Mouse (Mus musculus) midbrain, embryonic 10.5 days (tissue): ENCODE measurements around the gene Gabrg2. TPM values are rescaled to one million over a fixed set of nuclear protein-coding genes. Genes with fewer than 3 reads are reported as not detected.

ENCODE experiments used
- DNase-seq: peaks from one replicate; pipeline ENCODE4 v3.0.0-alpha.2; 2017; ENCODE audit warnings: low spot score
- H3K27ac ChIP-seq: fragments of 300-500 bp; sonication (generic); replicated peaks from 2 replicates; pipeline ENCODE4 v1.5.1; 2016; ENCODE audit warnings: mild to moderate bottlenecking
- H3K27me3 ChIP-seq: fragments of 300-500 bp; sonication (generic); 2 replicates; pipeline ENCODE4 v1.6.1; 2016; ENCODE audit warnings: low read depth, mild to moderate bottlenecking; ENCODE audit not compliant: poor library complexity, severe bottlenecking
- H3K36me3 ChIP-seq: fragments of 300-500 bp; sonication (generic); 2 replicates; pipeline ENCODE4 v1.6.1; 2016; ENCODE audit warnings: mild to moderate bottlenecking, moderate library complexity
- H3K4me1 ChIP-seq: fragments of 300-500 bp; sonication (generic); 2 replicates; pipeline ENCODE4 v1.6.1; 2016
- H3K4me3 ChIP-seq: fragments of 300-500 bp; sonication (generic); 2 replicates; pipeline ENCODE4 v1.5.1; 2016; ENCODE audit warnings: mild to moderate bottlenecking, moderate library complexity
- H3K9me3 ChIP-seq: fragments of 300-500 bp; sonication (generic); replicated peaks from 2 replicates; pipeline ENCODE4 v1.6.1; 2016; ENCODE audit warnings: mild to moderate bottlenecking
- WGBS: fragments of 180-500 bp; shearing (Covaris S2); methylation state at CpG from one replicate; pipeline ENCODE4 v1.1.7; 2016; 5-methylcytosine and 5-hydroxymethylcytosine counted together
- polyA plus RNA-seq: library from polyadenylated mRNA; unstranded; fragments of >200 nt; fragmentation: Nextera tagmentation; extraction: Ambion mirVana; gene quantifications from 2 replicates; pipeline ENCODE4 v1.2.1, GENCODE M21; 2016

Gene Gabrg2
- polyA plus RNA-seq: 3.8 and 12.0 TPM in 2 replicates

DNA sequence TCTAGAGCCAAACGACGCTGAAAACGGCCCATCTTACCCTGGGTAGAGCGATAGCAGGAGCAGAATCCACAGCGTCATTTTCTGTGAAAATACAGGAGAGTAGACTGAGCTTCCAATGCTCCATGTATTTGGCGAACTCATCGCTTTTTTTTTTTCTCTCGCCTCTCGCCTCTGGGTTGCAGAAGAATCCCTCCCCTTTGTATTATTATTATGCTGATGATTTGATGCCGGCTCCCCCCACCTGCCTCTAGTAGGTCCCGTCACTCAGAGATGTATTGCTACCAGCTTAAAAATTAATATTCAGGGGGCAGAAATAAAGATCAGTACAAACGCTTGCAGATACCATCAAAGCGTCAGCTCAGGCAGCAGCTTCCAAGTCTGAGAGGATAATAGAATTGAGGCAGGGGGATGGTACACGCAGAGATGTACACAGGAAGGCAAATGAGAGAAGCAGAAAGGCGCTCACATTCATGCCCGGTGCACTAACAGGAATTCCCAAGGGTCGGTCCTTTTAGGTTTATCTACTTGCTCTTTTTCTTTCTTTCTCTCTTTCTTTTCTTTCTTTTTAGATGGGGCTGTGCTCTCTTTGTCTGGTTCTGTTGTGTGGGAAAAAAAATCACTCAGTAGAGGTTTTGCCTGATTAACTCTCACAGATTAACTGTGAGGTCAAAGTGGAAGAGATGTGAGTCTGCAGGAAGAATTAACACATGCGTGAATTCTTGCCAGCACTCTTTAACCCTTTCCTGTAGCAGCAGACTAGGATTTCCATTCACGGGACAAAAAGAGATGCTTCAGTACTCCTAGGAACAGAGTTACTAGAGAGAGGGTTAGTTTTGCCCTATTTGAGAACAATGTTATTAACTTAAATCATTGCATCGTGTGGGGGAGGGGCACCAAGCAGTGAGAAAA is at the start of gene Gabrg2:
Gene Gabrg2, minus strand, starts transcription at position 668 of the 909 bp plus-strand sequence.
- no peaks in the 10 kb centered on the region for H3K27me3 ChIP-seq
- H3K4me1 ChIP-seq: peaks cover 23% of the 10 kb centered on the region
- H3K36me3 ChIP-seq: no peaks in the 10 kb centered on the region
- no peaks in the 10 kb centered on the region for H3K9me3 ChIP-seq
- 4% methylated on average over 20 of the region's 20 CpGs for WGBS
- peak within 1 kb of the TSS; percentile 76 for H3K27ac ChIP-seq
- H3K4me3 ChIP-seq: peak within 1 kb of the TSS; percentile 54
- DNase-seq: peak; percentile 28

DNA sequence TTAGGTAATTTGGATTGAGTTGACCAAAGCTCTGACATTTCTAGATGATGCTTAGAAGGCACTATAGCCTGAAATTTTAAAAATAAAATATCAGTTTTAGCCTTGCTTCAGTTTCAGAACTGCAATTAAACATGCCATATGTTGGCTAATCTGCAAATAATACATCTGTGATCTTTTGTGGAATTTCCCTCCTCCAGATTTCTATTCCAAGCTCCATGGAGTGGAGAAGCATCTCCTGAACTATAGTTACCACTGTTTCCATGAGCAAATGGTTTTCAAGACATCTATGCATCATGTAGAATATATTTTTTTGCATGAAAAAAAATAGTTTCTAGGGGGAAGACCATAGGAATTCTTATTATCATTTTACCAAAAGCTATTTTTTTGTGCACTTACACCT is 47.5 kb upstream of the Gabrg2 start:
- H3K27ac ChIP-seq: no peak overlapping the region
- no peaks in the 10 kb centered on the region for H3K36me3 ChIP-seq
- DNase-seq: no peak
- no peaks in the 10 kb centered on the region for H3K9me3 ChIP-seq
- H3K27me3 ChIP-seq: no peaks in the 10 kb centered on the region
- no peak overlapping the region for H3K4me3 ChIP-seq
- no peaks in the 10 kb centered on the region for H3K4me1 ChIP-seq

DNA sequence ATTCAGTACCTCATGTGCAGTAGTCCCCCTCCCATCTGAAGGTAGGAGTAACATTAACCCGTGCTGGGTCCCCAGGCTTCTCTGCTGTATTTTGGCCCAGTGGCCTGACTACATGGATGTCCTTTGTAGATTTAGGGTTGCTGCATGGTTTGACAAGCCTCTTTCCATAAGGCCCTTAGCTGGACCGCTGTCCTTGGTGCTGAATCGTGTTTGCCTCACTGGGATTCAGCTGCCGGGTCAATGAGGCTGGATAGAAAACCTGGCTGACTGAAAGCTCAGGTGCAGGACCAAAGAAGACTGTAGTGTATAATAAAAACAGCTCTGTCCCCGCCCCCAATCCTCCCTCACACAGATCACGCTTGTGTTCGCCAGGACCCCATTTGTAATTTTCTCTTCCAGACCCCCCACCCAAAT is 1.2 kb downstream of the Gabrg2 start:
- Histone ChIP-seq H3K4me1 (peaks cover 23% of the 10 kb centered on the region), H3K27me3 (no peaks in the 10 kb centered on the region), H3K36me3 (no peaks in the 10 kb centered on the region), H3K27ac (peak overlapping the region; percentile 76), H3K4me3 (peak overlapping the region; percentile 54), H3K9me3 (no peaks in the 10 kb centered on the region)
- peak; percentile 83 for DNase-seq
- WGBS: 2% methylated on average over 7 of the region's 7 CpGs

DNA sequence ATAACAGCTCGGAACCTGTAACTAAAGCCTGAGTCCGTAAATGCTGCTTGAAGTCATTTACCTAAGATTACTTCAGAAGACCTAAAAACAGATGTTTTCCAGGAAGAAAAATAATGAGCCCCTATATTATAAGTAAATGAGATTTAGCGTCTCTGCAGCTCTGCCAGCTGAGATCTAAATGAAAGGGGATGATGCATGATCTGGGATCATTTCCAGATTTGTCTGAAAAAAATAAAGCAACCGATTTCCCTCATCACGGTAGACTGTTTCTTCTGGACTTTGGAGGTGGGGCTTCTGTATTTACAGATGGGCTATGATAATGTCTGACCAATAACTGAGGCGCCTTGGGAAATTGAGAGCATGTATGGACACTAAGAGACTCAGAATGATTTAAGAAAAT is 20.5 kb downstream of the Gabrg2 start:
- Histone ChIP-seq H3K27me3 (no peaks in the 10 kb centered on the region), H3K27ac (no peak overlapping the region), H3K4me1 (no peaks in the 10 kb centered on the region), H3K4me3 (no peak overlapping the region), H3K9me3 (no peaks in the 10 kb centered on the region), H3K36me3 (no peaks in the 10 kb centered on the region)
- no peak for DNase-seq
- WGBS: 90% methylated on average over 6 of the region's 6 CpGs

DNA sequence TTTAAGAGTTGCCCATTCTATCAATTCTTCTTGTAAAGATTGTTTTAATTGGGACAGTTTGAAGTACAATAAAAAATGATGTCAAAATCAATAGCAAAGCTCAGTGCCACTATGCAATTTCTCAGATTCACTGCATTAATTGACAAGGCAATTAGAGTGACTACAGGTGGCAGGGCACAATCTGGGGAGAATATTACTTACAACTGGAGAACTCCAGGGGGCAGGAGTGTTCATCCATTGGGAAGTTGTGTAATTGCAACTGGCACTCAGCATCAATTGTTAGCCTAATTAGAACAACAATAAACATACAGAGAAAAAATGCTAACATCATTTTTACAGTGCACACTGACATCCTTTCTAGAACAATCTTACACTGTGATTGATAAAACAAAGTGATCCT is 32.1 kb downstream of the Gabrg2 start:
- H3K27me3 ChIP-seq: no peaks in the 10 kb centered on the region
- H3K27ac ChIP-seq: no peak overlapping the region
- no peaks in the 10 kb centered on the region for H3K36me3 ChIP-seq
- DNase-seq: no peak
- no peaks in the 10 kb centered on the region for H3K4me1 ChIP-seq
- H3K4me3 ChIP-seq: no peak overlapping the region
- H3K9me3 ChIP-seq: no peaks in the 10 kb centered on the region

DNA sequence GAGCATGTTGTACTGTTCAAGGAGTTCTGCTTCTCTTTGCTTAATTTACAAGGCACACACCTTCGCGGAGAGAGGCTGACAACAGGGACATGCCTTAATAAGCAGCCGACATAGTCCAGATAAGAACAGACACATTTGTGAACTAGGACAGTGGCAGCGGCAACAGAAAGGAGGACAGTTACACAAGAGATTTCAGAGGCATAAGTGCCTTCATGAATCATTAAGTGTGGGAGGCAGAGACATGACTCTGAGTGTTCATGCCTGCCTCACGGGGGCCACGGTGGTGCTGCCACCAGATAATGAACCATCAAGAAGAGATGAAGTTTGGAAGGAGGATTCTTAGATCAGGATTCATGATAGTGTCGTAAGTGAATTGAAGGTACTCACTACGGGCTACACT is 38.0 kb downstream of the Gabrg2 start:
- Histone ChIP-seq H3K27me3 (no peaks in the 10 kb centered on the region), H3K27ac (no peak overlapping the region), H3K36me3 (no peaks in the 10 kb centered on the region), H3K4me1 (no peaks in the 10 kb centered on the region), H3K9me3 (no peaks in the 10 kb centered on the region), H3K4me3 (no peak overlapping the region)
- 94% methylated on average over 8 of the region's 8 CpGs for WGBS
- no peak for DNase-seq

DNA sequence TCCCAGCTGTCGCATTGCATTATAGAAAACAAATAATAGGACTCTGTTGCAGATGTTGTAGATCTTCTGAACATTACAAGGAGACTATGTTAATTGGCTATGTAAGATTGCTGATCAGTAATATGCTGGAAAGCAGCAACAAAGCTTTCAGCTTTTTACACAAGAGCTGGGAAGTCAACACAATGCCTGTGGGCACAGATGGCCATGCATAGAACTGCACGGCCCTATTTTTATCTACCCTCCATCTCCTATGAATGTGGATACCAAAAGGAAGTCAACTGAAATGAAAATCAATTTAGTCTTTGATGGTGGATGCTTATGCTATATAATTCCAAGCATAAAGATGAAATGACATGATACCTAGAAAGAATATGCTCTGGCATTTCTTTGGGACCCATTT is 47.1 kb downstream of the Gabrg2 start:
- no peaks in the 10 kb centered on the region for H3K4me1 ChIP-seq
- H3K4me3 ChIP-seq: no peak overlapping the region
- no peaks in the 10 kb centered on the region for H3K36me3 ChIP-seq
- DNase-seq: no peak
- no peaks in the 10 kb centered on the region for H3K27me3 ChIP-seq
- 89% methylated on average over 2 of the region's 2 CpGs for WGBS
- no peak overlapping the region for H3K27ac ChIP-seq
- no peaks in the 10 kb centered on the region for H3K9me3 ChIP-seq

DNA sequence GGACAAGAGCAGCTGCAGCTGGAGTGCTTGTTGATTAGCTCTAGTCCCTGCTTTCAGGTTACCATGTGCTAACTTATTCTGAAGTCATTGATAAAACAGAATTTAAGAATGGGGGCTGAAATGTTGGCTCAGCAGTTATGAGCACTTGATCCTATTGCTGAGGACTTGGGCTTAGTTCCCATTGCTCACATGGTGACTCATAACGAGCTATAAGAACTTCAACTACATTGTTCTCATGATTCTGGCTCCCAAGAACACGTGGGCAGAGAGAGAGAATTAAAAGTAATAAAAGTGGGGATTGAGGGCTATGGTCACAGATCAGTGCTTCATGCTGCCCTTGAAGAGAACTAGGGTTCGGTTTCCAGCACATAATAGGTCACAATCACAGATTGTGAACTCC is 48.8 kb downstream of the Gabrg2 start:
- Histone ChIP-seq H3K9me3 (no peaks in the 10 kb centered on the region), H3K36me3 (no peaks in the 10 kb centered on the region), H3K4me1 (no peaks in the 10 kb centered on the region), H3K27ac (no peak overlapping the region), H3K4me3 (no peak overlapping the region), H3K27me3 (no peaks in the 10 kb centered on the region)
- WGBS: 74% methylated on average over 3 of the region's 3 CpGs
- DNase-seq: no peak

DNA sequence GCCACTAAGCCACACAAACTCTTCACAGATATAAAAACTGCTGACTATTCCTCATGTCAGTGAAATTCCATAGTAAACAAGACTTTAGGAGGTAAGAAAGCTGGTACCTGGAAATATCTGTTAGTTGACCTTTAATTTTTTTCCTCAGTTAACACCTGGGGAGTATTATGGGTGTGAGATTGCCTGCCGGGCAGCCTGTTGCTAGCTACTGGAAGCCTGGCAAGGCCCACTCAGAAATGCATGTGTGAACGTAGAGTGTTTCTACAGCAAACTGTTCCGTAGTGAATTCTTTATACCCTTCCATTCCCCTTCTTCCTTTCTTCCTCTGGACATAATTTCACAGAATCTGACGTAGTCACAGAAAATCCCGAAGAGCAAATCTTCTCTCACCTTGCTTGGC is 55.2 kb downstream of the Gabrg2 start:
- no peaks in the 10 kb centered on the region for H3K27me3 ChIP-seq
- no peaks in the 10 kb centered on the region for H3K4me1 ChIP-seq
- no peak overlapping the region for H3K27ac ChIP-seq
- no peaks in the 10 kb centered on the region for H3K36me3 ChIP-seq
- DNase-seq: no peak
- WGBS: 84% methylated on average over 5 of the region's 5 CpGs
- no peaks in the 10 kb centered on the region for H3K9me3 ChIP-seq
- no peak overlapping the region for H3K4me3 ChIP-seq

DNA sequence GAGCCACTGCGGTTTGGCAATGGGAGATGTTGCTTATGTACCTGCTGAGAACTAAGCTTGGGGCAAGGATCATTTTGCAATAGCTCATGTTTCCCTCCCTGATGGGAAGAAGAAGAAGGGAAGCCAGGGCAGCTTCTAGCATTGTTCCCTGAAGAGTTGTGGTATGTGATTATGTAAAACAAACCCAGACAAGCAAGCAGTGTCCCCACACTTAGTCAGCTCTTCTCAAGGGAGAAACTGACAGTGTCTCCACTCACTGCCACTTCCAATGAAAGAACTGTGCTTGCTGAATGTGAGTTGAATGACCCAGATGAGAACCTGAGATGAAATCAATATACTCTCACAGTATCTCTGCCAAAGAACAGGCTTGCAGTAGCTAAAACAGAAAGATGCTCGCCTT is 62.7 kb downstream of the Gabrg2 start:
- Histone ChIP-seq H3K27me3 (no peaks in the 10 kb centered on the region), H3K4me1 (no peaks in the 10 kb centered on the region), H3K9me3 (no peaks in the 10 kb centered on the region), H3K27ac (no peak overlapping the region), H3K36me3 (no peaks in the 10 kb centered on the region), H3K4me3 (no peak overlapping the region)
- no peak for DNase-seq
- 72% methylated on average over 2 of the region's 2 CpGs for WGBS

DNA sequence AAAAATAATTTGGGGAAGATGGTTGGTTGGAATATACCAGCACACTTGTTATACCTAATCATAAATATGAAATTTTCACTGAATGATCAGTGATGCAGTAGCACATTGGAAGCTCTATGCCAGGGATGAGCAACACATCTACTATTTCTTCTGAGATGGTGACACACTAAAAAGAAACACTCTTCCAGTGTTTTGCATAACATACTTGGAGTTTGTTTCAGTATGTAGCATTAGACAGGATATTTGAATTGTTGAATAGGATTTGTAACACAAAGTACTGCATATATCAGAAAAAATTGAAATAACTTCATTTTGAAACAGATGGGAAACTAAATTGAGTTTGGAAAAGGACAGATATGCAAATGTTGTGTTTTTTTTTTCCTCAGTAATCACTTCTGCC is 81.8 kb downstream of the Gabrg2 start:
- Histone ChIP-seq H3K27me3 (no peaks in the 10 kb centered on the region), H3K9me3 (no peaks in the 10 kb centered on the region), H3K36me3 (no peaks in the 10 kb centered on the region), H3K4me3 (no peak overlapping the region), H3K4me1 (0 out of 2 replicates have a peak, but pooled peaks cover 4% of the 10 kb centered on the region), H3K27ac (no peak overlapping the region)
- no peak for DNase-seq

DNA sequence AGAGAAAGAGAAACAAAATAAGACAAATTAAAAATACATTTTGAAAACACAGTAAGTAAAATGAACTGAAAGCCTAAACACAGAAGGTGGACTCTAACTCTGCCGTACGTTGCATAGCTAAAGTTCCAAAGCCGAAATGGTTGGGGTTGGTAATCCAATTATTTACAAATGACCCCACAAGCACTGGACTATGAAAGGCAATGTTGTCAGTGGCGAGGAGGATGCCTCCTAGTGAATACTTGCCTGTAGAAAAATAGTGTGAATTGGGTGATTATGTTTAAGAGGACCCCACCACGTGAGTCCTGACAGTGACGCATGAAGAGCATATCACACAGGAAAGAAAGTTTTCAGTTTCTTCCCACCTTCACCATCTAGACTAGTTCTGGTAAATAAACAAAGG is 86.6 kb downstream of the Gabrg2 start:
- no peaks in the 10 kb centered on the region for H3K36me3 ChIP-seq
- no peak for DNase-seq
- no peak overlapping the region for H3K27ac ChIP-seq
- WGBS: 37% methylated on average over 6 of the region's 6 CpGs
- H3K4me3 ChIP-seq: no peak overlapping the region
- H3K4me1 ChIP-seq: 0 out of 2 replicates have a peak, but pooled peaks cover 4% of the 10 kb centered on the region
- H3K9me3 ChIP-seq: no peaks in the 10 kb centered on the region
- H3K27me3 ChIP-seq: no peaks in the 10 kb centered on the region

DNA sequence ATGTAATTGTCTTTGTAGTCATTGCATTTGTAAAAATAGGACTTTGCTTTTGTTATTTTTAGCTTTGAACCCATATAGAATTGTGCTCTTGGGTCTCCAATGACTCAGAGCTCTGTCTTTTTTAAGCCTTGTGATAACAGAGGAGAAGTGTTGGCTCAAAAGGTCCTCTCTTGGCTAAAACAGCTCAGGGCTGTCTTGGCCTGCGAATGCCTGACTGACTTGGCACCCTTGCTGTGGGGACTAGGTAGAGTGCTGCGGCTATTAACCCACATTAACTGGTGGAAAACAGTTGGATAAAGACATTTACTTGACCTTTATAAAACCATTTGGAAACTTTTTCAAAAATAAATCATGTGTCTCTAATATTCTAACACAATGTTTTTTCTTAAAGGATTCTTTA is 97.0 kb downstream of the Gabrg2 start:
- Histone ChIP-seq H3K4me3 (no peak overlapping the region), H3K36me3 (no peaks in the 10 kb centered on the region), H3K4me1 (no peaks in the 10 kb centered on the region), H3K27me3 (no peaks in the 10 kb centered on the region), H3K27ac (no peak overlapping the region), H3K9me3 (no peaks in the 10 kb centered on the region)
- 88% methylated on average over 2 of the region's 2 CpGs for WGBS
- DNase-seq: no peak
